In genomic region chr3:111069156-111069555, GRCm38 (mm10) we compare ENCODE assay signal across 8 mouse cellular contexts.
DNase-seq lines count a peak whose midpoint lies in the region; ATAC-seq and TF ChIP-seq lines count a peak whose summit lies in the region.

No protein-coding gene starts in this region.

- H3K4me2 ChIP-seq in forebrain, postnatal 0 days (ENCODE audit: low read depth): no peak overlapping the region
- no peak overlapping the region for H3K4me2 ChIP-seq in stomach, postnatal 0 days (replicated peaks; ENCODE audit: low read depth)
- H3K4me2 ChIP-seq in liver, postnatal 0 days (ENCODE audit: low read depth, low read length): no peak overlapping the region

- no peak overlapping the region for H3K27ac ChIP-seq in heart, embryonic 10.5 days
- no peak overlapping the region for H3K27ac ChIP-seq in forebrain, postnatal 0 days (ENCODE audit: low read depth, low read length)
- no peak overlapping the region for H3K27ac ChIP-seq in left cerebral cortex, adult 2 months
- no peak overlapping the region for H3K27ac ChIP-seq in stomach, postnatal 0 days (replicated peaks)
- no peak overlapping the region for H3K27ac ChIP-seq in liver, postnatal 0 days (ENCODE audit: low read depth)

- intact Hi-C loops in left cerebral cortex, adult 2 months (cut with DNase I): loop anchor here (2.0 to 10.0 kb wide), 3 partner anchors 814 to 1542 kb away; partner anchors contain the start of genes Ntng1 and Prmt6

- no peaks in the 10 kb centered on the region for H3K36me3 ChIP-seq in heart, embryonic 10.5 days
- H3K36me3 ChIP-seq in forebrain, postnatal 0 days (ENCODE audit: insufficient read depth): no peaks in the 10 kb centered on the region
- no peaks in the 10 kb centered on the region for H3K36me3 ChIP-seq in stomach, postnatal 0 days (ENCODE audit: control insufficient read depth, insufficient read depth, low read length)
- no peaks in the 10 kb centered on the region for H3K36me3 ChIP-seq in liver, postnatal 0 days (replicated peaks; ENCODE audit: insufficient read depth, low read length)

- WGBS in heart, embryonic 10.5 days: 28% methylated on average over 7 of the region's 7 CpGs
- 23% methylated on average over 7 of the region's 7 CpGs for WGBS in forebrain, postnatal 0 days
- WGBS in stomach, postnatal 0 days: 16% methylated on average over 7 of the region's 7 CpGs
- 21% methylated on average over 7 of the region's 7 CpGs for WGBS in liver, postnatal 0 days (ENCODE audit: insufficient replicate concordance)

- H3K4me1 ChIP-seq in heart, embryonic 10.5 days: 0 out of 2 replicates have a peak, but pooled peaks cover 5% of the 10 kb centered on the region
- no peaks in the 10 kb centered on the region for H3K4me1 ChIP-seq in forebrain, postnatal 0 days (ENCODE audit: insufficient read depth)
- H3K4me1 ChIP-seq in stomach, postnatal 0 days (replicated peaks; ENCODE audit: control insufficient read depth, insufficient read depth): no peaks in the 10 kb centered on the region
- H3K4me1 ChIP-seq in liver, postnatal 0 days (ENCODE audit: insufficient read depth): no peaks in the 10 kb centered on the region

- no peak for TF ChIP-seq EP300 in stomach, postnatal 0 days (optimal IDR thresholded peaks at IDR 0.05)
- TF ChIP-seq EP300 in liver, postnatal 0 days (IDR thresholded peaks at IDR 0.05; ENCODE audit: low read depth): no peak

- peak; percentile 21 for DNase-seq in heart, postnatal 4 days
- DNase-seq in heart, embryonic 10.5 days (ENCODE audit: low spot score): no peak
- DNase-seq in 3T3-L1 (ENCODE audit: low read depth, low spot score): peak; percentile 71
- DNase-seq in cerebellum, adult 18-20 months: peak; percentile 16 to 27
- peak; percentile 83 for DNase-seq in forebrain, postnatal 0 days
- peak; percentile 61 to 74 for DNase-seq in left cerebral cortex, adult 2 months (ENCODE audit: extremely low spot score in 1 of 2, low spot score in 2 of 2)
- peak; percentile 23 for DNase-seq in stomach, postnatal 0 days (ENCODE audit: low spot score)
- no peak for DNase-seq in liver, postnatal 0 days

- no peaks in the 10 kb centered on the region for H3K27me3 ChIP-seq in heart, embryonic 10.5 days (ENCODE audit: insufficient read depth, poor library complexity, severe bottlenecking)
- H3K27me3 ChIP-seq in forebrain, postnatal 0 days (ENCODE audit: insufficient read depth, low read length): no peaks in the 10 kb centered on the region
- H3K27me3 ChIP-seq in stomach, postnatal 0 days (ENCODE audit: control insufficient read depth, insufficient read depth, low read length): no peaks in the 10 kb centered on the region
- H3K27me3 ChIP-seq in liver, postnatal 0 days (ENCODE audit: insufficient read depth, low read length): no peaks in the 10 kb centered on the region

- no peak overlapping the region for H3K4me3 ChIP-seq in heart, embryonic 10.5 days
- H3K4me3 ChIP-seq in forebrain, postnatal 0 days (ENCODE audit: low read depth, low read length): no peak overlapping the region
- H3K4me3 ChIP-seq in left cerebral cortex, adult 2 months: no peak overlapping the region
- H3K4me3 ChIP-seq in stomach, postnatal 0 days (ENCODE audit: low read depth, low read length): no peak overlapping the region
- H3K4me3 ChIP-seq in liver, postnatal 0 days (ENCODE audit: low read depth, low read length): no peak overlapping the region

- peak; percentile 83 for TF ChIP-seq CTCF in forebrain, postnatal 0 days (IDR thresholded peaks at IDR 0.05; ENCODE audit: low read depth)
- peak; percentile 72 for TF ChIP-seq CTCF in left cerebral cortex, adult 2 months (IDR thresholded peaks at IDR 0.05)
- TF ChIP-seq CTCF in stomach, postnatal 0 days (IDR thresholded peaks at IDR 0.05; ENCODE audit: low read depth): peak; percentile 79
- TF ChIP-seq CTCF in liver, postnatal 0 days (IDR thresholded peaks at IDR 0.05; ENCODE audit: low read depth): no peak

- peak; percentile 59 for ATAC-seq in forebrain, postnatal 0 days
- no peak for ATAC-seq in stomach, postnatal 0 days (ENCODE audit: low FRiP score, low TSS enrichment)
- ATAC-seq in liver, postnatal 0 days: no peak

- H3K9me3 ChIP-seq in heart, embryonic 10.5 days: no peaks in the 10 kb centered on the region
- H3K9me3 ChIP-seq in forebrain, postnatal 0 days (ENCODE audit: low read length): no peaks in the 10 kb centered on the region
- H3K9me3 ChIP-seq in stomach, postnatal 0 days (ENCODE audit: control insufficient read depth, low read length): no peaks in the 10 kb centered on the region
- H3K9me3 ChIP-seq in liver, postnatal 0 days (ENCODE audit: low read length): no peaks in the 10 kb centered on the region

- H3K9ac ChIP-seq in forebrain, postnatal 0 days: no peak overlapping the region
- no peak overlapping the region for H3K9ac ChIP-seq in stomach, postnatal 0 days (ENCODE audit: low read length)
- H3K9ac ChIP-seq in liver, postnatal 0 days (replicated peaks): no peak overlapping the region

Comparison
In these comparisons a context has a peak if more than half of its experiments do, and no peak if none do; other contexts are left out.
1. DNase-seq: peak in heart, postnatal 4 days (single experiment), 3T3-L1 (single experiment), cerebellum, adult 18-20 months (2 of 2), forebrain, postnatal 0 days (single experiment), left cerebral cortex, adult 2 months (2 of 2) and stomach, postnatal 0 days (single experiment); none in heart, embryonic 10.5 days (single experiment) and liver, postnatal 0 days (single experiment).